ENCODE assay signal across 27 mouse cellular contexts in genomic region chr3:36721850-36722249, GRCm38 (mm10). TPM values are rescaled to one million over a fixed set of nuclear protein-coding genes. Genes with fewer than 3 reads are reported as not detected.
A peak's percentile ranks its signal among the peaks of the same experiment; 100 is the strongest.
DNase-seq lines count a peak whose midpoint lies in the region; ATAC-seq and TF ChIP-seq lines count a peak whose summit lies in the region.
"Had no signal": no experiment of that assay in that cellular context is flagged by ENCODE, and none has a peak within 500 bp of the region (broad histone marks: within the 10 kb centered on the region; RNA-seq: fewer than 3 reads in every experiment).

No protein-coding gene starts in this region.

- TF ChIP-seq CTCF in brain, embryonic 14.5 days (IDR thresholded peaks at IDR 0.05; ENCODE audit: borderline replicate concordance, extremely low read depth, insufficient read depth, insufficient read length): no peak

- peak; percentile 43; the same call in 1 of the 2 replicates for ATAC-seq in forebrain, embryonic 13.5 days
- ATAC-seq in forebrain, embryonic 11.5 days (replicated peaks; ENCODE audit: low FRiP score): no peak
- ATAC-seq in frontal cortex, adult (ENCODE audit: low TSS enrichment): no peak
- no peak for ATAC-seq in CD4-positive, CD25-positive, alpha-beta regulatory T cell, adult 4 months
- ATAC-seq: activated CD4-positive, CD25-positive, alpha-beta regulatory T cell, adult 4 months; hindbrain, embryonic 16.5 days; inflammation-experienced regulatory T-cells, adult 6 months; intestine, postnatal 0 days; Patski had no signal

- no peak overlapping the region for H3K4me3 ChIP-seq in forebrain, embryonic 13.5 days
- H3K4me3 ChIP-seq in forebrain, embryonic 11.5 days (ENCODE audit: low read depth, low read length): no peak overlapping the region
- H3K4me3 ChIP-seq: embryonic facial prominence, embryonic 13.5 days; gastrocnemius, adult 2 months; hindbrain, embryonic 12.5 days had no signal

- WGBS in forebrain, embryonic 13.5 days: 73% methylated on average over 3 of the region's 3 CpGs
- 84% methylated on average over 3 of the region's 3 CpGs for WGBS in forebrain, embryonic 11.5 days

- H3K36me3 ChIP-seq in forebrain, embryonic 13.5 days (ENCODE audit: poor library complexity, severe bottlenecking): no peaks in the 10 kb centered on the region
- no peaks in the 10 kb centered on the region for H3K36me3 ChIP-seq in forebrain, embryonic 11.5 days (ENCODE audit: control insufficient read depth, insufficient read depth, low read length)
- H3K36me3 ChIP-seq: embryonic facial prominence, embryonic 13.5 days; hindbrain, embryonic 12.5 days had no signal

- H3K4me2 ChIP-seq in forebrain, embryonic 13.5 days: no peak overlapping the region
- H3K4me2 ChIP-seq in forebrain, embryonic 11.5 days (ENCODE audit: low read depth, low read length, severe bottlenecking): no peak overlapping the region
- H3K4me2 ChIP-seq: embryonic facial prominence, embryonic 13.5 days; hindbrain, embryonic 12.5 days had no signal

- no peaks in the 10 kb centered on the region for H3K4me1 ChIP-seq in forebrain, embryonic 13.5 days
- no peaks in the 10 kb centered on the region for H3K4me1 ChIP-seq in forebrain, embryonic 11.5 days (replicated peaks; ENCODE audit: control insufficient read depth, insufficient read depth, low read length)
- H3K4me1 ChIP-seq: embryonic facial prominence, embryonic 13.5 days; hindbrain, embryonic 12.5 days had no signal

- TF ChIP-seq POLR2A in brain, embryonic 14.5 days (IDR thresholded peaks at IDR 0.05; ENCODE audit: borderline replicate concordance, extremely low read depth, insufficient read depth, insufficient read length, poor library complexity, severe bottlenecking): no peak

- H3K9me3 ChIP-seq in forebrain, embryonic 13.5 days (replicated peaks): no peaks in the 10 kb centered on the region
- H3K9me3 ChIP-seq in forebrain, embryonic 11.5 days (ENCODE audit: control insufficient read depth, low read length): no peaks in the 10 kb centered on the region
- H3K9me3 ChIP-seq: hindbrain, embryonic 12.5 days had no signal

- no peak overlapping the region for H3K9ac ChIP-seq in forebrain, embryonic 13.5 days
- no peak overlapping the region for H3K9ac ChIP-seq in forebrain, embryonic 11.5 days (ENCODE audit: low read length)
- H3K9ac ChIP-seq: embryonic facial prominence, embryonic 13.5 days; hindbrain, embryonic 12.5 days had no signal

- DNase-seq in forebrain, embryonic 11.5 days (ENCODE audit: low spot score): no peak
- peak; percentile 20 to 25 for DNase-seq in layer of hippocampus, postnatal 10 days (ENCODE audit: low spot score in 2 of 2)
- no peak for DNase-seq in layer of hippocampus, postnatal 36 days
- peak; percentile 35 for DNase-seq in brain, embryonic 14.5 days (ENCODE audit: low read depth)
- DNase-seq: adrenal gland, adult 2 months; adrenal gland, postnatal 25 days; cerebellum, adult 11 months; cerebellum, adult 8-10 months; embryo, embryonic 11 days; gastrocnemius, adult 2 months; gastrocnemius, postnatal 25 days; heart, postnatal 10 days; heart, postnatal 4 days had no signal

- H3K27me3 ChIP-seq in forebrain, embryonic 13.5 days: no peaks in the 10 kb centered on the region
- no peaks in the 10 kb centered on the region for H3K27me3 ChIP-seq in forebrain, embryonic 11.5 days (ENCODE audit: control insufficient read depth, insufficient read depth, low read length)
- H3K27me3 ChIP-seq: CH12.LX; embryonic facial prominence, embryonic 13.5 days; hindbrain, embryonic 12.5 days had no signal

- H3K27ac ChIP-seq in forebrain, embryonic 13.5 days: no peak overlapping the region
- H3K27ac ChIP-seq in forebrain, embryonic 11.5 days (ENCODE audit: low read depth, low read length): no peak overlapping the region
- H3K27ac ChIP-seq: embryonic facial prominence, embryonic 13.5 days; gastrocnemius, adult 2 months; hindbrain, embryonic 12.5 days had no signal

RNA-seq across cellular contexts. Expression of gene Trpc3, which starts 31.9 kb away (rescaled TPM):
- 1.9 and 2.4 TPM in 2 replicates for polyA plus RNA-seq in forebrain, embryonic 13.5 days (2015; fragmentation: Nextera tagmentation; extraction: Ambion mirVana)
- 4.0 and 7.0 TPM in 2 replicates for polyA plus RNA-seq in forebrain, embryonic 11.5 days (2014; fragmentation: Nextera tagmentation; extraction: Ambion mirVana)
- 10 to 100 TPM; 13.8 to 15.4 TPM for total RNA-seq in layer of hippocampus, postnatal 10 days (2021)
- total RNA-seq in layer of hippocampus, postnatal 36 days (2021): 1 to 10 TPM; 4.7 to 5.9 TPM
- polyA plus RNA-seq in brain, embryonic 14.5 days (2012; rRNA removed): 8.7 and 11.9 TPM in 2 replicates
- polyA plus RNA-seq in CD4-positive, CD25-positive, alpha-beta regulatory T cell, adult 4 months (2017; shearing (Covaris generic)): not detected
- total RNA-seq: CH12.LX; common myeloid progenitor, adult 5-6 weeks; granulocyte monocyte progenitor cell, adult 5-6 weeks had no signal
- polyA plus RNA-seq: C2C12; inflammation-experienced regulatory T-cells, adult 6 months had no signal

Comparison
In these comparisons a context has a peak if more than half of its experiments do, and no peak if none do; other contexts are left out.
1. DNase-seq: peak in layer of hippocampus, postnatal 10 days (2 of 2) and brain, embryonic 14.5 days (single experiment); none in forebrain, embryonic 11.5 days (single experiment) and layer of hippocampus, postnatal 36 days (0 of 2).